Mouse (Mus musculus): ENCODE measurements around the gene Vps72.
A peak's percentile ranks its signal among the peaks of the same experiment; 100 is the strongest.
"Not testable (repeated sequence)": the region's sequence is repeated elsewhere in the genome, so short reads cannot be mapped to it uniquely, and the experiment has no call there.

Gene Vps72

GRCm38 (mm10) chr3:95110911-95111726 is at the start of gene Vps72:
Vps72 (plus strand) TSS chr3:95111022.
- peak; percentile 77 for DNase-seq (ENCODE audit: low read depth)

- DNase-seq (ENCODE audit: low read depth), result no peak
These were observed 47.1 kb upstream of the Vps72 start for GRCm38 (mm10) chr3:95063741-95064140.

- no peak for DNase-seq (ENCODE audit: low read depth)
These were observed 45.3 kb upstream of the Vps72 start for GRCm38 (mm10) chr3:95065553-95065952.

GRCm38 (mm10) chr3:95066095-95066494 is 44.7 kb upstream of the Vps72 start:
- no peak for DNase-seq (ENCODE audit: low read depth)

- DNase-seq (ENCODE audit: low read depth), result no peak
These were observed 44.3 kb upstream of the Vps72 start for GRCm38 (mm10) chr3:95066570-95066969.

- no peak for DNase-seq (ENCODE audit: low read depth)
These were observed 39.2 kb upstream of the Vps72 start for GRCm38 (mm10) chr3:95071606-95072005.

- no peak for DNase-seq (ENCODE audit: low read depth)
These were observed 22.8 kb upstream of the Vps72 start for GRCm38 (mm10) chr3:95088071-95088470.

GRCm38 (mm10) chr3:95100854-95101253 is 10.0 kb upstream of the Vps72 start:
- no peak for DNase-seq (ENCODE audit: low read depth)

GRCm38 (mm10) chr3:95105121-95105520 is 5.7 kb upstream of the Vps72 start:
- DNase-seq (ENCODE audit: low read depth), result no peak

- DNase-seq (ENCODE audit: low read depth), result no peak
These were observed 5.1 kb upstream of the Vps72 start for GRCm38 (mm10) chr3:95105586-95106337.

- peak; percentile 99 for DNase-seq (ENCODE audit: low read depth)
These were observed 4.3 kb upstream of the Vps72 start, which contains the start of gene Pip5k1a for GRCm38 (mm10) chr3:95106338-95107117. Pip5k1a (minus strand) TSS chr3:95106930.

GRCm38 (mm10) chr3:95107308-95107707 is 3.5 kb upstream of the Vps72 start:
- not testable (repeated sequence) for DNase-seq (ENCODE audit: low read depth)

GRCm38 (mm10) chr3:95107898-95108297 is 2.9 kb upstream of the Vps72 start:
- peak; percentile 42 for DNase-seq (ENCODE audit: low read depth)

- DNase-seq (ENCODE audit: low read depth), result no peak
These were observed 1.9 kb downstream of the Vps72 start for GRCm38 (mm10) chr3:95112760-95113159.

- DNase-seq (ENCODE audit: low read depth), result no peak
These were observed 6.9 kb downstream of the Vps72 start for GRCm38 (mm10) chr3:95117751-95118150.

- DNase-seq (ENCODE audit: low read depth), result no peak
These were observed 10.8 kb downstream of the Vps72 start for GRCm38 (mm10) chr3:95121580-95121979.

- DNase-seq (ENCODE audit: low read depth), result no peak
These were observed 13.4 kb downstream of the Vps72 start, which contains the start of gene Tmod4 for GRCm38 (mm10) chr3:95124246-95124645. Tmod4 (plus strand) TSS chr3:95124476.

GRCm38 (mm10) chr3:95124972-95125371 is 14.2 kb downstream of the Vps72 start:
- no peak for DNase-seq (ENCODE audit: low read depth)

GRCm38 (mm10) chr3:95129226-95129651 is 18.4 kb downstream of the Vps72 start:
- DNase-seq (ENCODE audit: low read depth), result no peak

GRCm38 (mm10) chr3:95130081-95130480 is 19.3 kb downstream of the Vps72 start:
- no peak for DNase-seq (ENCODE audit: low read depth)

GRCm38 (mm10) chr3:95132389-95132788 is 21.6 kb downstream of the Vps72 start:
- DNase-seq (ENCODE audit: low read depth), result not testable (repeated sequence)

- DNase-seq (ENCODE audit: low read depth), result no peak
These were observed 22.4 kb downstream of the Vps72 start for GRCm38 (mm10) chr3:95133176-95133575.
